Mouse (Mus musculus): ENCODE results near the gene Tecpr2. TPM values are rescaled to one million over a fixed set of nuclear protein-coding genes. Genes with fewer than 3 reads are reported as not detected.

Gene Tecpr2
- 10 to 100 TPM; 11.9 to 13.1 TPM for total RNA-seq (2023)

DNA sequence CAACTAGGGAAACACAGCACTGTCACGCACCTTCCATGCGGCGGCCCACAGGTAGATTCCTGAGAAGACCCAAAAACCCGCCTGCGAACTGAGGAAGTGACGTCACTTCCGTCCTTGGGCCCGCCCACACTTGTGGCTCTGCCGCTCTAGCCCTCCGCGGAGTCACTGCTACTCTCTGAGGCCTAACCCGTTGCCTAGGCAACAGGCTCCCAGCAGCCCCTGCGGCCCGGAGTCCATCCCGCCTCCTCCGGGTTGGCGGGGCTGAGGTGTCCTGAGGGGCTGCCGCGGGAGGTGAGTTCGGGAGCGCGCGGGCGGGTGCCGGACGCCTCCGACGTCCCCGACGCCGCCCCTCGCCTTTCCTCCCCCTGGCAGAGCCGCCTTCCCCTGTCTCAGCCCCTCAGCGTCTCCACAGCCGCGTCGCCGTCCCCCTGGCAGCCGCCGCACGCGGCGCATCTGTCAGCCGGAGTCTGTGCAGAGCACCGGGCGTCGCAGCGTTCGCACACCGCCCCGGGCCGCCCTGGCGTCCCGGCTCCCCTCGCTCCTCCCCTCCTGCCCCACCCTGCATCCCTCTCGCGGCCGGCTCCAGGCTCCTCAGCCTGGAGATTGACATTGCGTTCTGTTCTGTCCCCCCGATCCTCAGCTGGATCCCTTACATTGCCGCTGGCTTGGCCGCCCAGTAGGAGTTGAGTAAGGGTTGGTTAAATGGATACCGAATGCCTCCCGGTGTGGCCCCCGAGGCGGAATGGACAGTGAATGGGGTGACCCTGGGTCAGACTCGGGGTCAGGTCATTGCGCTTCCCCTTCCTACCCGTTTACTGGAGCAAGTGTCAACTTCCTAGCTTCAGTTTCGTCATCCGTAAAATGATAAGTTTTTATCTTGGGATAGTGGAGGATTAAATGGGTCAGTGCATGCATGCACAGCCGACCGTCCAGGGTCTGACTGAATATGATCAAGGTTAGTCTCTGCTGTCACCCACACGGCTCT is at the start of gene Tecpr2, which contains the start of gene Cinp:
Gene Tecpr2, plus strand, starts transcription at position 229 of the 985 bp plus-strand sequence.
Gene Cinp, minus strand, starts transcription at position 110 of the 985 bp plus-strand sequence.

DNA sequence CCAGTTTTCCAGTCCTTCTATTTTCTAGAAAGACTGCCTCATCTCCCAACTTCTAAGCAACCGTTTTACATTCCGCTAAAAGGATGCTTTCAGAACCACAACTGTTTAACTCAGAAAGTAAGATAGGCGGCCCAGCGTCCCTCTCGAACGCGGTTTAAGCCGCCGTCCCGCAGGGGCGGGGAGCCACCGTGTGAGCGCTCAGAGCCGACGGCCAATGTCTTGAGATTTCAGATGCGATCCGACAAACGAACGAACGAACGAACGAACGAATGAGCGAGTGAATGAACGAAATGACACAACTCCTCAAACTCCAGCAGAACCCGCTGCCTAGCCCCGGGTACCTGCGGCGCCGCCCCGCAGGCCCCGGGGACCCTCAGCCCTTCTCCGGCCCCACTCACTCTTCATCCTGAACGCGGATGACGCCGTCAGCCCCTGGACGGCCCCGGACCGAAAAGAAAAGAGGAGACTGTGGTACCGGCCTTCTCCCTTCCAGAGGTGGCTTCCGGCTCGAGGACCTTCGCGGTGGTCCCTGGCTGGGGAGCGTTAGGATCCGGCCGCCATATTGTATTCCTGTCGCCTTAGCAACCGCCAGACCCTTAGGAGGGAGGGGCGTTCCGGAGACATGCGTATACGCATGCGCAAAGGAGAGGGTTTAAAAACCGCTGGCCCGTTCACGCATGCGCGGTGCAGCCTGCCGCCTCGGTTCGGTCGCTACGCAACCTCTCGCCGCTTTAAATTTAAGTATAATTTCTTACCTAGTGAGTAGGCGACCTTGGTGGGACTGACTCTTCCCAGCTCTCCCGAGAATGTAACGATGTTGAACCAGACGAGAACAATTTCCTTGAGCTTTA is 48.5 kb upstream of the Tecpr2 start, which contains the start of gene Mok:
Gene Mok, minus strand, starts transcription at position 592 of the 851 bp plus-strand sequence.

DNA sequence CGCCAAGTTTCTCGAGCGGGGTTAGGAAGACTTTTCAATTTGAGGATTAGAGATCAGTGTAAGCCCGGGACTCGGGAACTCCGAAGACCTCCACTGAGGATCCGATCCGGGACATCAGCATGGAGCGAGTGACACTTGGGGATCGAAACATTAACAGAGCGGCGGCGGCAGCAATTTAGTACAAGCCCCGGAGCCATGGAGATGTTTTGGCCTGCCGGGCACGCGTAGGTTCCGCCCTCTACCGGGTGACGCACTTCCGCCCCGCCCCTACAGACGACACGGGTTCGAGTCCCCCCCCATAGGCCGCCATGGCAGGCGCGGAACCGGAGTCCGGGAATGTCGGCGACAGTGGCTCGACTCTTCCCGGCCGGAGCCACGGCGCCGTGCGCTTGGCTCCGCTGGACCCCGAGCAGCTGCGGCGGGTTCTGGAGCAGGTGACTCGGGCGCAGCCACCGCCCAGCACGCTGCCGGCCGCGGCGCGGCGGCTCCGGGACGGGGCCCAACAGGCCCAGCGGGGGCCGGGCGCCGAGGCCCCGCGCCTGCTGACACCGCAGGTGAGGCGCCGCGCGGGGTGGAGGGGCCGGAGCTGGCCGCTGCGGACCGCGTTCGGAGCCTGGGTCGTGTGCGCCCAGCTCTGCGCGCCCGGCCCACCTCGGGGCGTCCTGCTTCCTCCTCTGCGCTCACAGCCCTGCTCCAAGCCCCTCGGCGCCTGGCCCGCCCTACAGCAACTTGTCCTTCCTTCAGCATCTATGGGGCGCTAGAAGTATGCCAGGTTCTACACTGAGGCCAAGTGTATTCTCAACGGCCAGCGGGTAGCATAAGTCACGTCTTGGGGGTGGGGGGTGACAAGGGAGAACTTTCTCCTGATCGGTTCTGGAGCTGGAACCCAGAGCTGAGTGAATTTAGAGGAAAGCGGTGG is 38.8 kb upstream of the Tecpr2 start, which contains the start of gene Zfp839:
Gene Zfp839, plus strand, starts transcription at position 244 of the 919 bp plus-strand sequence.

DNA sequence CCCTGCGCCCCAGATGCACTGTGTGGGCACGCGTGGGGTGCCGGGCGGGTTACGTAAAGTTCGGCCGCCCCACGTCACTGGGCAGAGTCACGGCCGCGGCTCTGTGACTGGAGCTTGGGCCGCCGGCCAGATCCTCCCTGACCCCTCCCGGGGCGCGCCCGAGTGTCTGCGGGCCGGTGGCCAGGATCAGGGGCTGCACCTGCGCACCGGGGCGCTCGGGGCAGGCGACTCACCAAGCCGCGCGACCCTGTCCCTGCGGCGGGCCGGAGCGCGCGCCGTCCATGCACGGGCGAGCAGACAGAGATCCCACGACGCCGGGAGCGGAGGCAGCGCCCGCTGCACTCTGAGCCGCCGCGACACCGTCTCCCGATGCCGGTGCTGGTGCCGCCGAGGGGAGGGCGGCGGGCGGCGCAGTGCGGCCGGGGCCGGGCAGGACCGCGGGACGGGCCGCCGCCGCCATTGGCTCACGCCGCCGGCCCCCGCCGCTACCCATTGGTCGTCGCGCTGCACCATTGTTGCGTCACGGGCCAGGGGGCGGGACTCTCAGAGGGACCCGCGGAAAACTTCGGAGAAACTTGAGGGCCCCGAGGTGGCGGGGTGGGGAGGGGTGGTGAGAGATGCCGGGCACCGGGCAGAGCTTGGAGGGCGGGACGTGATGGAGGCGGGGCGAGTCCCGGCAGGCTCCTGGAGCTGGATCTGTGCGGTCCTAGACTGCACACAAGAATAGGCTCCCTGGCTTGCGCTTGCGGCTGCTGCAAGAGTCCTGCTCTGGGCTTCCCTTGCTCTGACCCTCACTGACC is 89.7 kb downstream of the Tecpr2 start, which contains the start of gene Ankrd9:
Gene Ankrd9, minus strand, starts transcription at position 434 of the 800 bp plus-strand sequence.

Other genes with a start within 250 kb of the Tecpr2 start
- not detected for gene 1700001K19Rik, start 206.6 kb upstream of the Tecpr2 start, total RNA-seq (2023)
- 100 to 1,000 TPM; 275 to 298 TPM for gene Hsp90aa1, start 186.5 kb upstream of the Tecpr2 start, total RNA-seq (2023)
- gene Wdr20, start 151.3 kb upstream of the Tecpr2 start, total RNA-seq (2023): 10 to 100 TPM; 37.8 to 55.3 TPM
- under 1 TPM; 0.67 to 0.97 TPM for gene Mok, start 48.3 kb upstream of the Tecpr2 start, total RNA-seq (2023)
- gene Zfp839, start 39.0 kb upstream of the Tecpr2 start, total RNA-seq (2023): 10 to 100 TPM; 12.9 to 16.3 TPM
- gene Cinp, start 119 bp upstream of the Tecpr2 start, total RNA-seq (2023): 10 to 100 TPM; 21.3 to 28.6 TPM
- 1 to 10 TPM; 5.0 to 9.4 TPM for gene Ankrd9, start 89.8 kb downstream of the Tecpr2 start, total RNA-seq (2023)
- 10 to 100 TPM; 19.4 to 20.4 TPM for gene Rcor1, start 150.1 kb downstream of the Tecpr2 start, total RNA-seq (2023)

Data from monocyte, adult 59 days (primary cell).